In genomic region chr15:83165526-83166315, GRCm38 (mm10) we compare ENCODE assay signal across 14 mouse cellular contexts. TPM values are rescaled to one million over a fixed set of nuclear protein-coding genes. Genes with fewer than 3 reads are reported as not detected.
DNase-seq lines count a peak whose midpoint lies in the region; ATAC-seq and TF ChIP-seq lines count a peak whose summit lies in the region.
"Had no signal": no experiment of that assay in that cellular context is flagged by ENCODE, and none has a peak within 500 bp of the region (broad histone marks: within the 10 kb centered on the region; RNA-seq: fewer than 3 reads in every experiment).

No protein-coding gene starts in this region.

- H3K36me3 ChIP-seq in heart, adult 2 months (ENCODE audit: control insufficient read depth, insufficient read depth, low read length) = peaks cover 3% of the 10 kb centered on the region
- no peaks in the 10 kb centered on the region for H3K36me3 ChIP-seq in midbrain, embryonic 11.5 days (ENCODE audit: control insufficient read depth, insufficient read depth, low read length)
- H3K36me3 ChIP-seq in midbrain, embryonic 14.5 days (ENCODE audit: control insufficient read depth, insufficient read depth, low read length) = peaks cover 11% of the 10 kb centered on the region; the same call in 1 of the 2 replicates
- H3K36me3 ChIP-seq in liver, embryonic 12.5 days = peaks cover 79% of the 10 kb centered on the region

- TF ChIP-seq POLR2A in heart, adult 2 months (IDR thresholded peaks at IDR 0.05; ENCODE audit: insufficient read depth, low read depth, low read length) = no peak

- H3K4me3 ChIP-seq in heart, adult 2 months = no peak overlapping the region
- no peak overlapping the region for H3K4me3 ChIP-seq in midbrain, embryonic 11.5 days (ENCODE audit: low read depth, low read length)
- no peak overlapping the region for H3K4me3 ChIP-seq in midbrain, embryonic 14.5 days (replicated peaks; ENCODE audit: low read depth, low read length)
- H3K4me3 ChIP-seq in liver, embryonic 12.5 days = peak overlapping the region; percentile 94
- H3K4me3 ChIP-seq: hindbrain, embryonic 10.5 days; intestine, embryonic 15.5 days; midbrain, embryonic 15.5 days; neural tube, embryonic 12.5 days had no signal

- peak in 1 of 2 experiments; percentile 3 for DNase-seq in heart, adult 2 months
- no peak for DNase-seq in heart, postnatal 25 days (ENCODE audit: low spot score)
- peak; percentile 53 for DNase-seq in midbrain, embryonic 11.5 days (ENCODE audit: low spot score, missing footprints)
- DNase-seq in midbrain, embryonic 14.5 days = no peak
- DNase-seq in spleen, adult 18-20 months = no peak
- DNase-seq: thymus, adult 2 months had no signal

- whole genome bisulfite sequencing in heart, adult 2 months = 92% methylated on average over 13 of the region's 13 CpGs
- 96% methylated on average over 13 of the region's 13 CpGs for WGBS in midbrain, embryonic 11.5 days
- 92% methylated on average over 13 of the region's 13 CpGs for WGBS in midbrain, embryonic 14.5 days
- 79% methylated on average over 13 of the region's 13 CpGs for WGBS in liver, embryonic 12.5 days (ENCODE audit: insufficient replicate concordance)

- H3K9ac ChIP-seq in heart, adult 2 months (ENCODE audit: low read depth, low read length) = no peak overlapping the region
- no peak overlapping the region for H3K9ac ChIP-seq in midbrain, embryonic 11.5 days (ENCODE audit: low read length)
- H3K9ac ChIP-seq in midbrain, embryonic 14.5 days (replicated peaks; ENCODE audit: low read length) = no peak overlapping the region
- peak overlapping the region; percentile 97 for H3K9ac ChIP-seq in liver, embryonic 12.5 days
- H3K9ac ChIP-seq: intestine, embryonic 15.5 days; lung, embryonic 14.5 days; midbrain, embryonic 15.5 days; neural tube, embryonic 12.5 days had no signal

- peak overlapping the region; percentile 87 for H3K27ac ChIP-seq in heart, adult 2 months
- H3K27ac ChIP-seq in midbrain, embryonic 11.5 days (ENCODE audit: low read depth, low read length) = no peak overlapping the region
- H3K27ac ChIP-seq in midbrain, embryonic 14.5 days (replicated peaks; ENCODE audit: low read depth, low read length) = no peak overlapping the region
- peak overlapping the region; percentile 95 for H3K27ac ChIP-seq in liver, embryonic 12.5 days
- H3K27ac ChIP-seq: midbrain, embryonic 15.5 days; neural tube, embryonic 12.5 days had no signal

- intact Hi-C loops in heart, adult 2 months (cut with DNase I) = no loop called here
- intact Hi-C loops in heart, postnatal 25 days (cut with DNase I) = no loop called here

- ATAC-seq in midbrain, embryonic 11.5 days (ENCODE audit: low FRiP score) = no peak
- ATAC-seq in midbrain, embryonic 14.5 days (ENCODE audit: low FRiP score, low TSS enrichment) = no peak
- ATAC-seq in liver, embryonic 12.5 days = no peak
- ATAC-seq in CD4-positive, CD25-positive, alpha-beta regulatory T cell, adult 4 months = no peak
- ATAC-seq: midbrain, embryonic 15.5 days had no signal

- TF ChIP-seq CTCF in heart, adult 2 months (IDR thresholded peaks at IDR 0.05) = no peak

- H3K4me2 ChIP-seq in midbrain, embryonic 11.5 days = no peak overlapping the region
- no peak overlapping the region for H3K4me2 ChIP-seq in midbrain, embryonic 14.5 days (ENCODE audit: low read length)
- peak overlapping the region; percentile 95 for H3K4me2 ChIP-seq in liver, embryonic 12.5 days
- H3K4me2 ChIP-seq: intestine, embryonic 15.5 days; midbrain, embryonic 15.5 days; neural tube, embryonic 12.5 days had no signal

- H3K9me3 ChIP-seq in midbrain, embryonic 11.5 days (ENCODE audit: control insufficient read depth, low read length) = no peaks in the 10 kb centered on the region
- no peaks in the 10 kb centered on the region for H3K9me3 ChIP-seq in midbrain, embryonic 14.5 days (ENCODE audit: control insufficient read depth, low read length)
- H3K9me3 ChIP-seq in liver, embryonic 12.5 days (replicated peaks) = no peaks in the 10 kb centered on the region
- H3K9me3 ChIP-seq: hindbrain, embryonic 10.5 days; intestine, embryonic 15.5 days; midbrain, embryonic 15.5 days; neural tube, embryonic 12.5 days had no signal

- TF ChIP-seq EP300 in heart, adult 2 months (IDR thresholded peaks at IDR 0.05; ENCODE audit: insufficient read depth, low read depth, low read length) = no peak

- H3K4me1 ChIP-seq in heart, adult 2 months (ENCODE audit: control insufficient read depth, insufficient read depth, low read length) = peaks cover 29% of the 10 kb centered on the region
- peaks cover 11% of the 10 kb centered on the region for H3K4me1 ChIP-seq in midbrain, embryonic 11.5 days (ENCODE audit: control insufficient read depth, insufficient read depth, low read length)
- peaks cover 4% of the 10 kb centered on the region; the same call in 1 of the 2 replicates for H3K4me1 ChIP-seq in midbrain, embryonic 14.5 days (ENCODE audit: control insufficient read depth, insufficient read depth, low read length)
- H3K4me1 ChIP-seq in liver, embryonic 12.5 days = peaks cover 90% of the 10 kb centered on the region

- no peaks in the 10 kb centered on the region for H3K27me3 ChIP-seq in heart, adult 2 months (ENCODE audit: control insufficient read depth, insufficient read depth, low read length)
- H3K27me3 ChIP-seq in midbrain, embryonic 11.5 days (ENCODE audit: control insufficient read depth, insufficient read depth, low read length) = no peaks in the 10 kb centered on the region
- H3K27me3 ChIP-seq in midbrain, embryonic 14.5 days (ENCODE audit: control insufficient read depth, insufficient read depth, low read length) = no peaks in the 10 kb centered on the region
- no peaks in the 10 kb centered on the region for H3K27me3 ChIP-seq in liver, embryonic 12.5 days (replicated peaks)
- H3K27me3 ChIP-seq: intestine, embryonic 15.5 days; midbrain, embryonic 15.5 days; neural tube, embryonic 12.5 days; Patski had no signal

- H3K79me2 ChIP-seq in heart, adult 2 months (replicated peaks; ENCODE audit: control insufficient read depth, insufficient read depth, low read length) = no peaks in the 10 kb centered on the region

RNA-seq across cellular contexts. Expression of gene Cyb5r3, which starts 6.7 kb away (rescaled TPM):
- 10 to 100 TPM; 75.6 to 87.2 TPM for total RNA-seq in heart, adult 2 months (2021)
- 97.7 and 103 TPM in 2 replicates for polyA plus RNA-seq in heart, adult 2 months (2012; rRNA removed)
- total RNA-seq in heart, postnatal 25 days (2021) = 10 to 100 TPM; 80.4 to 85.5 TPM
- 156 and 161 TPM in 2 replicates for polyA plus RNA-seq in midbrain, embryonic 11.5 days (2014; fragmentation: Nextera tagmentation; extraction: Ambion mirVana)
- polyA plus RNA-seq in midbrain, embryonic 14.5 days (2014; fragmentation: Nextera tagmentation; extraction: Ambion mirVana) = 89.7 and 107 TPM in 2 replicates
- polyA plus RNA-seq in liver, embryonic 12.5 days (2016; fragmentation: Nextera tagmentation; extraction: Ambion mirVana) = 151 and 172 TPM in 2 replicates
- 100 to 1,000 TPM in 1 of 2 experiments, 10 to 100 TPM in 1; 62.0 to 116 TPM for polyA plus RNA-seq in CD4-positive, CD25-positive, alpha-beta regulatory T cell, adult 4 months (2017; shearing (Covaris generic))

RNA-seq across cellular contexts. Expression of gene Poldip3, which starts 16.5 kb away (rescaled TPM):
- total RNA-seq in heart, adult 2 months (2021) = 10 to 100 TPM; 23.6 to 24.7 TPM
- polyA plus RNA-seq in heart, adult 2 months (2012; rRNA removed) = 20.0 and 27.0 TPM in 2 replicates
- 10 to 100 TPM; 27.3 to 29.8 TPM for total RNA-seq in heart, postnatal 25 days (2021)
- polyA plus RNA-seq in midbrain, embryonic 11.5 days (2014; fragmentation: Nextera tagmentation; extraction: Ambion mirVana) = 167 and 173 TPM in 2 replicates
- polyA plus RNA-seq in midbrain, embryonic 14.5 days (2014; fragmentation: Nextera tagmentation; extraction: Ambion mirVana) = 148 and 174 TPM in 2 replicates
- 83.0 and 86.7 TPM in 2 replicates for polyA plus RNA-seq in liver, embryonic 12.5 days (2016; fragmentation: Nextera tagmentation; extraction: Ambion mirVana)
- 100 to 1,000 TPM; 168 to 222 TPM for polyA plus RNA-seq in CD4-positive, CD25-positive, alpha-beta regulatory T cell, adult 4 months (2017; shearing (Covaris generic))

RNA-seq across cellular contexts. Expression of gene Rrp7a, which starts 43.1 kb away (rescaled TPM):
- total RNA-seq in heart, adult 2 months (2021) = 10 to 100 TPM; 39.9 to 40.9 TPM
- polyA plus RNA-seq in heart, adult 2 months (2012; rRNA removed) = 60.0 and 62.0 TPM in 2 replicates
- 10 to 100 TPM; 40.3 to 41.9 TPM for total RNA-seq in heart, postnatal 25 days (2021)
- polyA plus RNA-seq in midbrain, embryonic 11.5 days (2014; fragmentation: Nextera tagmentation; extraction: Ambion mirVana) = 70.5 and 79.6 TPM in 2 replicates
- polyA plus RNA-seq in midbrain, embryonic 14.5 days (2014; fragmentation: Nextera tagmentation; extraction: Ambion mirVana) = 57.0 and 62.3 TPM in 2 replicates
- 36.5 and 42.3 TPM in 2 replicates for polyA plus RNA-seq in liver, embryonic 12.5 days (2016; fragmentation: Nextera tagmentation; extraction: Ambion mirVana)
- polyA plus RNA-seq in CD4-positive, CD25-positive, alpha-beta regulatory T cell, adult 4 months (2017; shearing (Covaris generic)) = 10 to 100 TPM; 75.7 to 97.2 TPM

Comparison
In these comparisons a context has a peak if more than half of its experiments do, and no peak if none do; other contexts are left out.
1. H3K27ac ChIP-seq: peak in heart, adult 2 months (single experiment) and liver, embryonic 12.5 days (single experiment); none in midbrain, embryonic 11.5 days (single experiment) and midbrain, embryonic 14.5 days (single experiment).